Mouse (Mus musculus) liver, embryonic 13.5 days (tissue): ENCODE data around the gene A730061H03Rik. TPM values are rescaled to one million over a fixed set of nuclear protein-coding genes. Genes with fewer than 3 reads are reported as not detected.

Experiments used
- ATAC-seq: fragments of 200-750 bp; cut with Nextera tagmentation; 2 replicates; pipeline ENCODE4 v1.8.0; 2017; ENCODE audit warnings: low read depth, mild to moderate bottlenecking, moderate number of reproducible peaks, moderate library complexity
- DNase-seq: peaks from one replicate; pipeline ENCODE4 v3.0.0; 2022
- H3K27ac ChIP-seq: fragments of 300-500 bp; sonication (generic); 2 replicates; pipeline ENCODE4 v1.5.1; 2015; ENCODE audit warnings: moderate library complexity, mild to moderate bottlenecking, inconsistent platforms
- H3K27me3 ChIP-seq: fragments of 300-500 bp; sonication (generic); 2 replicates; pipeline ENCODE4 v1.6.1; 2015; ENCODE audit warnings: mild to moderate bottlenecking, inconsistent platforms
- H3K36me3 ChIP-seq: fragments of 300-500 bp; sonication (generic); 2 replicates; pipeline ENCODE4 v1.6.1; 2015; ENCODE audit warnings: mild to moderate bottlenecking, inconsistent platforms
- H3K4me1 ChIP-seq: fragments of 300-500 bp; sonication (generic); replicated peaks from 2 replicates; pipeline ENCODE4 v1.6.1; 2015; ENCODE audit warnings: inconsistent platforms
- H3K4me2 ChIP-seq: fragments of 300-500 bp; sonication (generic); 2 replicates; pipeline ENCODE4 v1.6.1; 2015; ENCODE audit warnings: inconsistent platforms, mild to moderate bottlenecking, moderate library complexity
- H3K4me3 ChIP-seq: fragments of 300-500 bp; sonication (generic); replicated peaks from 2 replicates; pipeline ENCODE4 v1.5.1; 2015; ENCODE audit warnings: mild to moderate bottlenecking, inconsistent platforms
- H3K9ac ChIP-seq: fragments of 300-500 bp; sonication (generic); 2 replicates; pipeline ENCODE4 v1.6.1; 2015; ENCODE audit warnings: mild to moderate bottlenecking, inconsistent platforms
- H3K9me3 ChIP-seq: fragments of 300-500 bp; sonication (generic); replicated peaks from 2 replicates; pipeline ENCODE4 v1.6.1; 2016; ENCODE audit warnings: inconsistent platforms
- WGBS: fragments of 180-500 bp; shearing (Covaris S2); methylation state at CpG from one replicate; pipeline ENCODE4 v1.1.7; 2015; ENCODE audit not compliant: insufficient replicate concordance; 5-methylcytosine and 5-hydroxymethylcytosine counted together
- polyA plus RNA-seq: library from polyadenylated mRNA; unstranded; fragments of >200 nt; fragmentation: Nextera tagmentation; extraction: Ambion mirVana; gene quantifications from 2 replicates; pipeline ENCODE4 v1.2.1, GENCODE M21; 2015

The A730061H03Rik gene
- polyA plus RNA-seq, 1 experiment from 2014 or later, result 1.6 TPM

DNA sequence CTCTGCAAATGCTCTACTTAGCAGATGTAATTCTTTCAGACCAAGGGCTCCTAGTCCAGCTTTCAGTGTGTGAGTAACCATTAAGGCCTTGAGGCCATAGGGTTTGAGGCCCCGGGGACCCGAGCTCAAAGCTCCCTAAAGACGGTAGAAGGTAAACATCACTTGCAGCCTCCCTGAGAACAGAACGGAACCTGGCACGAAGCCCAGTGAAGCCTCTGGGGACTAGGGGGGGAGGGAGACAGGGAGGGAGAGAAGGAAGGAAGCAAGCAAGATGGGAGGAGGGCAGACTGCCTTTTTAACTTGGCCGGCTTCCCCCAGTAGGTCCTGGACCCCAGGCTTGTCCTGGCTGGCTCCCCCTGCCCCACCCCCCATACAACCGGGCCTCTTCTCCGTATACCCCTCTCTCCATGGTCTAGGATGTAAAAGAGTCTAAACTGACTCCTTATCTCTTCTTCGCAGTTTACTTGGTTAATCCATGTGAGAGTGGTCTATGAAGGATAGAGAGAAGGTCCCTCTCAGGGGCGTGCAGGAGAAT lies 19.4 kb downstream of the A730061H03Rik start:
- Histone ChIP-seq H3K4me1 (peaks cover 51% of the 10 kb centered on the region), H3K27ac (peak overlapping the region; percentile 93), H3K9me3 (no peaks in the 10 kb centered on the region), H3K36me3 (peaks cover 33% of the 10 kb centered on the region), H3K4me3 (peak overlapping the region; percentile 71), H3K4me2 (peak overlapping the region; percentile 86), H3K27me3 (no peaks in the 10 kb centered on the region), H3K9ac (peak overlapping the region; percentile 86)
- WGBS, result 2% methylated on average over 10 of the region's 10 CpGs
- DNase-seq, result no peak
- peak; percentile 39 for ATAC-seq

DNA sequence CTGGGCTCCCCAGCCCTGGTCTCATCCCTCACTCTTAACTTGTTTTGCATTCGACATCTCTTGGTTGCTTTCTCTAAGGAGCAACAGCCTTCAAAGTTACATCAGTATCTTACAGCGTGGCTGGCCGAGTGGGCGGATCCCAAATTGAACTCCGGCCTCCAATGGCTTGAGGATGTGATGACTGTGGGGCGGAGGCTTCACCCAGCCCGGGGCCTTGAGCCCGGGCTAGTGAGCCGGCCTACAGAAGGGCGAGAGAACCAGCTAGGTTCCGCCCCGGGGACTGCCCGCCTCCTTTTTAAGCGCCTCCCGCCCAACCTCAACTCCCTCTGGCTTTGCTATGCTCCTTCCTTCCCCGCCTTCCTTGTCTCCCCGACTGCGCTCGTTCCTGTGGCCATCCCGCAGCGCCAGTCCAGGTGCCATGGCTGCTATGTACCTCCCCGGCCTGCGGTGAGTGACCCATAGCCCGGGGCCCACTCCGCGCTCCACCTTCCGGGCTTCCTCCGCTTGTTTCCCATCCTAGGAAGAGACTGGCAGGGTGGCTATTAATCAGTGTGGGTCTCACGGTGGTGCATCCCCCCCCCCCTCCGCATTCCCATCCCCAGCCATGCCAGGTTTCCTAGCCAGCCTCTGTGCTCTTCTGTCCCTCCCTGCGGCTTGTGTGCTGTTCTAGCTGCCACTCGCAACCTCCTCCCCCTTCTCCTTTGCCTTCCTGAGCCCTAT lies 20.0 kb downstream of the A730061H03Rik start, which contains the start of gene Pck2:
TSS of gene Pck2 (plus strand) at position 200 of the 720 bp plus-strand sequence.
- Histone ChIP-seq H3K27ac (peak within 1 kb of the TSS; percentile 93), H3K36me3 (peaks cover 28% of the 10 kb centered on the region), H3K9ac (peak within 1 kb of the TSS; percentile 86), H3K4me3 (peak within 1 kb of the TSS; percentile 71), H3K27me3 (no peaks in the 10 kb centered on the region), H3K4me1 (peaks cover 51% of the 10 kb centered on the region), H3K4me2 (peak within 1 kb of the TSS; percentile 86), H3K9me3 (no peaks in the 10 kb centered on the region)
- WGBS, result under 1% methylated on average over 32 of the region's 32 CpGs
- ATAC-seq (peak; percentile 98), DNase-seq (peak; percentile 94)

DNA sequence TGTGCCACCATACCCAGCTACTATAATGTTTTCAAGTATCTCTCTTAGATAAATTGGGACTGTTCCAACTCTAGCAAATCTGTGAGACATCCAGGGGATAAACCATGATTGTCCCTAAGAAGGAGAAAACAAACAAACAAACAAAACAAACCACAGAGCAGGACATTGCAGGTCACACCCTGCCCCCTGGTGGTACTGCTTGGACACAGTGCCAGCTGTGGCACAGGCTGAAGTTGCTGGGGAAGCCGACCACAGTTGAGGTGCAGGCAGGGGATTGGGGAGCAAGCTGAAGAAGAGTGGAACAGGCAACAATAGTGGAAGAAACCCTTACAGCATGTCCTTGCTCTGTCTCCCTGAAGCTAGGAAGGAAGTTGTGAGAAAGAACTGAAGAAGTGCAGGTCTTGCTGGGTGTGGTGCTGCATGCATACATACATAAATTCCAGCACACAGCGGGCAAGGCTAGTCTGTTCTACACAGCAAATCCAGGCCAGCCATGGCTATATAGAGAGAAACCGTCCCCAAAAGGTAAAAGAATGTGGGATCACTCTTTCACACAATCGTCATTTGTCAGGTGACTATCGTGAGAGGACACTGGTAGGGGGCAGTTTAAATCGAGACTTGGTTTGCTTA lies 24.0 kb downstream of the A730061H03Rik start:
- peak; percentile 47 for DNase-seq
- Histone ChIP-seq H3K27ac (no peak overlapping the region), H3K9ac (no peak overlapping the region), H3K36me3 (no peaks in the 10 kb centered on the region), H3K4me3 (no peak overlapping the region), H3K27me3 (no peaks in the 10 kb centered on the region; the same call in 1 of the 2 replicates), H3K4me1 (peaks cover 33% of the 10 kb centered on the region), H3K9me3 (no peaks in the 10 kb centered on the region), H3K4me2 (no peak overlapping the region)
- WGBS, result 41% methylated on average over 6 of the region's 6 CpGs
- no peak for ATAC-seq

DNA sequence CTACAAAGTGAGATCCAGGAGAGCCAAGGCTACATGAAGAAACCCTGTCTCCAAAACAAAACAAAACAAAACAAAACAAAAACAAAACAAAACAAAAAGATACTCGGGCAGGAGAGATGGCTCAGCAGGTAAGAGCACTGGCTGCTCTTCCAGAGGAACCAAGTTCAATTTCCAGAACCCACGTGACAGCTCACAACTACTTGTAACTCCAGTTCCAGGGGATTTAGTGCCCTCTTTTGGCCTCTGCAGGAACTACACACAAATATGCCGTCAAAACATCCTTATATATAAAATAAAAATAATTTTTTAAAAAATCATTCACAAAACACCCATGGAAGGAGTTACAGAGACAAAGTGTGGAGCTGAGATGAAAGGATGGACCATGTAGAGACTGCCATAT lies 32.3 kb downstream of the A730061H03Rik start:
- H3K36me3 ChIP-seq, result no peaks in the 10 kb centered on the region
- H3K27me3 ChIP-seq, result peaks cover 57% of the 10 kb centered on the region
- DNase-seq (peak; percentile 29), ATAC-seq (no peak)
- no peak overlapping the region for H3K4me2 ChIP-seq
- H3K4me1 ChIP-seq, result 0 out of 2 replicates have a peak, but pooled peaks cover 4% of the 10 kb centered on the region
- H3K4me3 ChIP-seq, result no peak overlapping the region
- 7% methylated on average over 3 of the region's 3 CpGs for WGBS
- no peaks in the 10 kb centered on the region for H3K9me3 ChIP-seq
- H3K9ac ChIP-seq, result no peak overlapping the region
- no peak overlapping the region for H3K27ac ChIP-seq

DNA sequence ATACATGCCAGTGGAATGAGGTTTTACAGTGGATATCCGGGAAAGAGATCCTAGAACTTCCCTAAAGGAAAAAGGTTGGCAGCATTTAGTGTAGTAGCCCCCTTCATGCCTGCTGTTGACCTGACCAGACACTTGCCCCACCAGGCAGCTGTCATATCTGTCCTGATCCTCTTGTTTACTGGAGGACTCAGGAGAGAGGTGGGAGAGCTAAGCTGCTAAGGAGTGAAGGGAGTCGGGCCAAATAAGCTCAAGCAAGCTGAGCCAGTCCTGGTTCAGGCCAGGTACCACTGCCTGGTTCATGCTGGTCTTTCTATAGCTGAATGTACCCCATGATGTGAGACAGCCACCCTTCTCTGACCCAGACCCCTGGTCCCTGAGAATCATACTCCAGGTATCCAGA lies 33.5 kb downstream of the A730061H03Rik start:
- Histone ChIP-seq H3K36me3 (no peaks in the 10 kb centered on the region), H3K27ac (no peak overlapping the region), H3K9ac (no peak overlapping the region), H3K4me2 (no peak overlapping the region), H3K4me3 (no peak overlapping the region), H3K9me3 (no peaks in the 10 kb centered on the region), H3K27me3 (peaks cover 70% of the 10 kb centered on the region), H3K4me1 (0 out of 2 replicates have a peak, but pooled peaks cover 4% of the 10 kb centered on the region)
- DNase-seq (no peak), ATAC-seq (no peak)
- 68% methylated on average over 2 of the region's 2 CpGs for WGBS

DNA sequence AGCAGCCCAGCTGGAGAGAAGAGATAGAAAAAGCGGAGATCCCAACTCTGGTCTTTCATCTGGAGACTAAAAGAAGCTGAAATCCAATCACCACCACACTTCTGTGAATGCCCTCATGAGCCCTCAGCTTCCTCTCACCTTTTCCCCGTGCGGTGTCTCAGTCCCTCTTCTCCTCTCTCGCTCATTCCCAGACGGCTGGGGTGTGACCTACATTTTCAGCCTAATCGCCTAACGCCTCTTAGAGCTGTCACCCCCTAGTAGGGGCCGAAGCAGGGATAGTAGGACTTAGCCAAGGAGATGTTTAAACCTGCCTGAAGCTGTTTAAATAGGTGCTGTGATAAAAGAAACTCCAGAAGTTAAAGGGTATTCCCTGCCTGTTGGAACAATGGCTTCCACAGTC lies 35.4 kb downstream of the A730061H03Rik start, which contains the start of gene Nrl:
TSS of gene Nrl (minus strand) at position 197 of the 400 bp plus-strand sequence.
- H3K4me2 ChIP-seq, result no peak within 1 kb of the TSS
- H3K9ac ChIP-seq, result no peak within 1 kb of the TSS
- peaks cover 79% of the 10 kb centered on the region for H3K27me3 ChIP-seq
- H3K4me3 ChIP-seq, result no peak within 1 kb of the TSS
- ATAC-seq (no peak), DNase-seq (no peak)
- 23% methylated on average over 8 of the region's 8 CpGs for WGBS
- H3K27ac ChIP-seq, result no peak within 1 kb of the TSS
- no peaks in the 10 kb centered on the region for H3K36me3 ChIP-seq
- no peaks in the 10 kb centered on the region for H3K9me3 ChIP-seq
- H3K4me1 ChIP-seq, result peaks cover 14% of the 10 kb centered on the region

DNA sequence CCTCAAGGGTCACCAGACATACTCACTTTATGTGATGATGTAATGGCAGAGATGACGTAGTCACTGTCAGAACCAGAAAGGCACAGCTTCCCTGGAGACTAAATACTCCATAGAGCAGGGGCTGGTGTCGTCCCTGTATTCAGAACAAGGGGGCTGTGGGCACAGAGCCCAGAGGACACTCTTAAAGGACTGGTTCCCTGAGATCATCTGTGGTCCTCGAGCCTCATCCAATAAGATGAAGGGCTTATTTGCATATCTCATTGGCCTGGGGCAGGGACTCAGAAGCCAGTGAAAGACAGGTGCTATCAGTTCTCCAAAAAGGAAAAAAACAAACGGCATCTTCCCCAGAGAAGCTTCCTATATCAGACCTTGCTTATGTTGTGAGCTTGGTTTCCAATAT lies 36.1 kb downstream of the A730061H03Rik start:
- Histone ChIP-seq H3K4me1 (peaks cover 14% of the 10 kb centered on the region), H3K9ac (no peak overlapping the region), H3K36me3 (no peaks in the 10 kb centered on the region), H3K27ac (no peak overlapping the region), H3K4me2 (no peak overlapping the region), H3K9me3 (no peaks in the 10 kb centered on the region), H3K27me3 (peaks cover 79% of the 10 kb centered on the region), H3K4me3 (no peak overlapping the region)
- DNase-seq (no peak), ATAC-seq (no peak)
- 30% methylated on average over 4 of the region's 4 CpGs for WGBS

DNA sequence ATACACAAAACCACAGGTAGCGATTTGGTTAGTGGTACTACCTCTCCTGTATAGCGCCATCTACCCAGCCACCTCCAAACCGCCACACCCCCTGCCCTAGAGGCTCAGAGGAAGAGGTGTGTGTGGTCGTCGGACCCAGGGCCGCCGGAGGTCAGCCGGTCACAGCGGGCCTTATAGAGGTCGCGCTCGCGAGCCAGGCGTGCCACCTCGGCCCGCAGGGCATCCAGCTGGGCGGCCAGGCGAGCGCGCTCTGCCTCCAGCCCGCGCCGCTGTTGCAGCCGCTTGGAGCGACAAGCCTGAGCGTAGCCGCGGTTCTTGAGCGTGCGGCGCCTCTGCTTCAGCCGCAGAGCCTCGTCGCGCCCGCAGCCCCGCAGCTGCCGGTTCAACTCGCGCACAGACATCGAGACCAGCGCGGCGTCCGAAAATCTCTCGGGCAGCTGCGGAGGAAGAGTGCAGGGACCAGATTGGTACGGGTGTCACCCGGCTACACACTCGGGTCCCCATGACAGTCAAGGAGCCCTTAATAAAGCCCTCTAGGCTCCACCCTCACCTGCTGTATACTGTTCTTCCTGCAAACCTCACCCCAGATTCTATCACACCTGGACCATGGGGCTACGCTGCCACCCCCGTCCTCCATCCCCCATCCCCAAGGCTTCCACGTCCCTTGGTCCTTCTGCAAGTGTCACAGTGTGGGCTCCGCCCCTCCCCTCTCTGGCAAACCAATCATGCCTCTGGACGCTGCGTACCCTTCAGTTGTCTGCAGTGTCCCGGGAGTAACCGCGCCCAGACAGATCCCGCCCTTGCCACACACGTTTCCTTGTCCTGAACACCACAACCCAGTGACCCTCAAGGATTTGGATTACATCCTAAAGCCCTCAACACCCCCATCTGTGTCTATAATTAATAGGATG lies 39.5 kb downstream of the A730061H03Rik start:
- peak overlapping the region; percentile 65 for H3K4me2 ChIP-seq
- H3K4me1 ChIP-seq, result peaks cover 14% of the 10 kb centered on the region
- peaks cover 100% of the 10 kb centered on the region for H3K27me3 ChIP-seq
- H3K36me3 ChIP-seq, result no peaks in the 10 kb centered on the region
- 1% methylated on average over 61 of the region's 61 CpGs for WGBS
- no peak overlapping the region for H3K9ac ChIP-seq
- no peak for DNase-seq
- ATAC-seq, result no peak
- H3K9me3 ChIP-seq, result no peaks in the 10 kb centered on the region
- H3K27ac ChIP-seq, result no peak overlapping the region
- peak overlapping the region; percentile 49 for H3K4me3 ChIP-seq

DNA sequence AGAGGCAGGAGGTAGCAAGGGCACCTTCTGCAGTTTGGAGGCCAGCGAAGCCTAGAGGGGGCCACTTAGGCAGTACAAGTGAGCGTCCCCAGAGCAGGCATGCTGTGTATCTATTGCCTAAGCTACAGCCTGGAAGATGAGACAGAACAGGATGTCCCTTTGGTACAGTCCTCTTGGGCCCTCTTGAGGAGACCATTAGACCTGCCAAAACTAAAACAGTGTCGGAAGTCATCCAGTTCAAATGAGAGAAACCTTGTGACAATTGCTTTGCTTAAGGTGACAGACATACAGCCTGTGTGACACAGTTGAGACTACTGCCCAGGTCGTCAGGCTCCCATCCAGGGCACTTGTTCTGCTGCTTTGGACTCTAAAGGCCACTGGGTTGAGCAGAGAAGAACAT lies 40.6 kb downstream of the A730061H03Rik start:
- Histone ChIP-seq H3K36me3 (no peaks in the 10 kb centered on the region), H3K9me3 (no peaks in the 10 kb centered on the region), H3K4me3 (no peak overlapping the region), H3K4me2 (no peak overlapping the region), H3K27ac (no peak overlapping the region), H3K27me3 (peaks cover 96% of the 10 kb centered on the region), H3K9ac (no peak overlapping the region), H3K4me1 (peaks cover 14% of the 10 kb centered on the region)
- 48% methylated on average over 4 of the region's 4 CpGs for WGBS
- ATAC-seq (no peak), DNase-seq (no peak)

DNA sequence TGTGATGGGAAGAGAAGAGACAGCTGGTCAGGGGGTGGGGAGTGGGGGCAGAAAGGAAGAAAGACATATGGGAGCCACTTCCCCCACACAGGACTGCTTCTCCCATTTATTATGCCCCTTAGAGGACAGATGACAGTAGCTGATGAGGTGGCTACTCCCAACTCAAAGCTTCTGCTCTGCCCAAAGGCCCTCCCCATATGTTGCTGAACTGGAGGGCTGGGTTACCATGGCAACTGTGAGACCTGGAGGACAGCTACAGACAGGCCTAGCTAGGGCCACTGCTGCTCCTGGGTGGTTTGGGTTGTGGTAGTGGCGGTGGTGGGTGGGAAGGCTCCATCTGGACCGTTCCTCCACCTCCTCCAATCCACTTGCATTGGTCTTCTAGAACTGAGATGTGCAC lies 41.3 kb downstream of the A730061H03Rik start:
- Histone ChIP-seq H3K36me3 (no peaks in the 10 kb centered on the region), H3K27ac (no peak overlapping the region), H3K9me3 (no peaks in the 10 kb centered on the region), H3K4me3 (no peak overlapping the region), H3K4me2 (no peak overlapping the region), H3K27me3 (peaks cover 94% of the 10 kb centered on the region), H3K4me1 (peaks cover 16% of the 10 kb centered on the region), H3K9ac (no peak overlapping the region)
- ATAC-seq (no peak), DNase-seq (no peak)
- WGBS, result 57% methylated on average over 2 of the region's 2 CpGs

DNA sequence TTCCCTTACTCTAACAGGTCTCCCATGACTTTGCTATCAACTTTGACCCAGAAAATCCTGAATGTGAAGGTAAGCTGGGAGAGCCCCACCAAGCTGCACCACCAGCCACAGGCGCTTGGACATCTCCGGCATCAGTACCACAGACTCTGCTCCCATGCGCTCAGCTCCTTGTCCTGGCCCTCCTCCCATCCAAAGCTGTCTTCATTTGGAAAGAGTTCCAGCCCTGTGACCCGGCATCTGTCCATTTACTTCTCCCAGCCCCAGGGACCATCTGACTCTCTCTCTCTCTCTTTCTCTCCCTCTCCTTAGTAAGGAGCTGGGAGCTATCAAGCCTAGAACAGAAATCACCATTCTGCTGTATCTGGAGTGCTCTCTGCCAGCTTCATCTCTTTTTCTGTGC lies 44.4 kb downstream of the A730061H03Rik start:
- H3K27ac ChIP-seq, result no peak overlapping the region
- 85% methylated on average over 4 of the region's 4 CpGs for whole genome bisulfite sequencing
- no peaks in the 10 kb centered on the region for H3K9me3 ChIP-seq
- peaks cover 23% of the 10 kb centered on the region for H3K4me1 ChIP-seq
- no peak for DNase-seq
- peaks cover 91% of the 10 kb centered on the region for H3K27me3 ChIP-seq
- no peak for ATAC-seq
- no peak overlapping the region for H3K4me3 ChIP-seq
- no peaks in the 10 kb centered on the region for H3K36me3 ChIP-seq
- H3K4me2 ChIP-seq, result no peak overlapping the region
- no peak overlapping the region for H3K9ac ChIP-seq
